Mouse (Mus musculus) spleen, adult 2 months (tissue): ENCODE results near the gene Ccrl2. TPM values are rescaled to one million over a fixed set of nuclear protein-coding genes. Genes with fewer than 3 reads are reported as not detected.

Experiments
- DNase-seq, 2 experiments: peaks; one replicate each; pipeline versions ENCODE4 v3.0.0 to v3.0.0-alpha.2; 2012 to 2021; ENCODE audit warnings: low spot score in 2 of 2, low read depth in 1 of 2
- H3K27ac ChIP-seq: fragments of 200-500 bp; 2 replicates; pipeline ENCODE4 v1.5.1; 2012; ENCODE audit warnings: low read length, inconsistent platforms; ENCODE audit not compliant: insufficient read depth
- H3K27me3 ChIP-seq: fragments of 200-500 bp; 2 replicates; pipeline ENCODE4 v1.6.1; 2012; ENCODE audit warnings: mild to moderate bottlenecking, moderate library complexity, low read length, inconsistent platforms; ENCODE audit not compliant: control insufficient read depth, insufficient read depth
- H3K36me3 ChIP-seq: fragments of 200-500 bp; 2 replicates; pipeline ENCODE4 v1.6.1; 2012; ENCODE audit warnings: mild to moderate bottlenecking, low read length, inconsistent platforms; ENCODE audit not compliant: control insufficient read depth, insufficient read depth
- H3K4me1 ChIP-seq: fragments of 200-500 bp; 2 replicates; pipeline ENCODE4 v1.6.1; 2011; ENCODE audit warnings: inconsistent platforms; ENCODE audit not compliant: control insufficient read depth, insufficient read depth, insufficient read length
- H3K4me3 ChIP-seq: fragments of 200-500 bp; 2 replicates; pipeline ENCODE4 v1.5.1; 2011; ENCODE audit warnings: mild to moderate bottlenecking, inconsistent platforms; ENCODE audit not compliant: insufficient read depth, insufficient read length; ENCODE audit errors: extremely low read depth
- CTCF ChIP-seq: fragments of 200-500 bp; IDR thresholded peaks from 2 replicates; pipeline ENCODE4 v1.5.1; 2011; ENCODE audit warnings: mild to moderate bottlenecking, inconsistent platforms; ENCODE audit not compliant: insufficient read depth, insufficient read length, insufficient replicate concordance; ENCODE audit errors: extremely low read depth
- POLR2A ChIP-seq: fragments of 200-500 bp; IDR thresholded peaks from 2 replicates; pipeline ENCODE4 v1.6.1; 2011; ENCODE audit warnings: low read depth, low read length, inconsistent platforms
- WGBS: fragments of 180-500 bp; shearing (Covaris S2); methylation state at CpG from one replicate; pipeline ENCODE4 v1.1.7; 2018; 5-methylcytosine and 5-hydroxymethylcytosine counted together
- polyA plus RNA-seq: library from polyadenylated mRNA; depleted of rRNA; stranded (reverse); fragments of >200 nt; gene quantifications from 2 replicates; pipeline ENCODE4 v1.2.3, GENCODE M21; 2012; rRNA removed

The Ccrl2 gene
- 5.3 and 5.4 TPM in 2 replicates for polyA plus RNA-seq

- Histone ChIP-seq H3K36me3 (no peaks in the 10 kb centered on the region), H3K27me3 (no peaks in the 10 kb centered on the region), H3K27ac (peak within 1 kb of the TSS; percentile 71), H3K4me1 (peaks cover 13% of the 10 kb centered on the region; the same call in 1 of the 2 replicates), H3K4me3 (peak within 1 kb of the TSS; percentile 69)
- DNase-seq: no peak
- WGBS: 2% methylated on average over 17 of the region's 17 CpGs
- no peak for TF ChIP-seq POLR2A
- TF ChIP-seq CTCF: no peak
Observed at GRCm38 (mm10) chr9:111056798-111057543, at the start of gene Ccrl2. Ccrl2 (minus strand) TSS chr9:111057519.

GRCm38 (mm10) chr9:111103893-111104292 is 46.6 kb upstream of the Ccrl2 start:
- H3K4me3 ChIP-seq: no peak overlapping the region
- H3K27me3 ChIP-seq: no peaks in the 10 kb centered on the region
- no peak for DNase-seq
- no peaks in the 10 kb centered on the region for H3K4me1 ChIP-seq
- WGBS: 94% methylated on average over 5 of the region's 5 CpGs
- TF ChIP-seq CTCF (no peak), POLR2A (no peak)
- H3K27ac ChIP-seq: no peak overlapping the region
- H3K36me3 ChIP-seq: no peaks in the 10 kb centered on the region

- Histone ChIP-seq H3K27ac (no peak overlapping the region), H3K36me3 (no peaks in the 10 kb centered on the region), H3K27me3 (no peaks in the 10 kb centered on the region), H3K4me3 (no peak overlapping the region), H3K4me1 (no peaks in the 10 kb centered on the region)
- WGBS: 80% methylated on average over 5 of the region's 5 CpGs
- no peak for DNase-seq
- TF ChIP-seq POLR2A (no peak), CTCF (no peak)
Observed at GRCm38 (mm10) chr9:111103293-111103692, 46.0 kb upstream of the Ccrl2 start.

GRCm38 (mm10) chr9:111100406-111100805 is 43.1 kb upstream of the Ccrl2 start:
- no peaks in the 10 kb centered on the region for H3K36me3 ChIP-seq
- no peaks in the 10 kb centered on the region for H3K4me1 ChIP-seq
- no peak overlapping the region for H3K27ac ChIP-seq
- no peak for TF ChIP-seq POLR2A
- no peak for TF ChIP-seq CTCF
- no peaks in the 10 kb centered on the region for H3K27me3 ChIP-seq
- 92% methylated on average over 3 of the region's 3 CpGs for WGBS
- H3K4me3 ChIP-seq: no peak overlapping the region
- no peak for DNase-seq

- Histone ChIP-seq H3K4me1 (0 out of 2 replicates have a peak, but pooled peaks cover 2% of the 10 kb centered on the region), H3K27ac (no peak overlapping the region), H3K36me3 (no peaks in the 10 kb centered on the region), H3K27me3 (no peaks in the 10 kb centered on the region), H3K4me3 (no peak overlapping the region)
- WGBS: 52% methylated on average over 6 of the region's 6 CpGs
- no peak for DNase-seq
- TF ChIP-seq CTCF (no peak), POLR2A (no peak)
Observed at GRCm38 (mm10) chr9:111097543-111097942, 40.2 kb upstream of the Ccrl2 start.

- Histone ChIP-seq H3K4me1 (0 out of 2 replicates have a peak, but pooled peaks cover 2% of the 10 kb centered on the region), H3K4me3 (no peak overlapping the region), H3K36me3 (no peaks in the 10 kb centered on the region), H3K27ac (no peak overlapping the region), H3K27me3 (no peaks in the 10 kb centered on the region)
- 77% methylated on average over 16 of the region's 16 CpGs for WGBS
- DNase-seq: no peak
- TF ChIP-seq POLR2A (no peak), CTCF (no peak)
Observed at GRCm38 (mm10) chr9:111096419-111097326, 39.4 kb upstream of the Ccrl2 start.
